Mouse (Mus musculus) ovary, postnatal 36 days (tissue): ENCODE data around the gene Cdk1.
"Not testable (repeated sequence)": the region's sequence is repeated elsewhere in the genome, so short reads cannot be mapped to it uniquely, and the experiment has no call there.

Experiments
- DNase-seq: peaks from one replicate; pipeline ENCODE4 v3.0.0; 2022; ENCODE audit warnings: low spot score, mixed read lengths

Cdk1 gene

GRCm38 (mm10) chr10:69352212-69353085 lies at the start of gene Cdk1:
Gene Cdk1, minus strand, starts transcription at chr10:69352938.
- DNase-seq = peak; percentile 96

GRCm38 (mm10) chr10:69399814-69400385 lies 47.2 kb upstream of the Cdk1 start:
- DNase-seq = no peak

- peak; percentile 47 for DNase-seq
Measured at GRCm38 (mm10) chr10:69398763-69399590, 46.2 kb upstream of the Cdk1 start, which contains the start of gene Ank3. Gene Ank3, plus strand, starts transcription at chr10:69398773.

- no peak for DNase-seq
Measured at GRCm38 (mm10) chr10:69398197-69398762, 45.5 kb upstream of the Cdk1 start.

GRCm38 (mm10) chr10:69389511-69389910 lies 36.8 kb upstream of the Cdk1 start:
- DNase-seq = no peak

- no peak for DNase-seq
Measured at GRCm38 (mm10) chr10:69386767-69387166, 34.0 kb upstream of the Cdk1 start.

- no peak for DNase-seq
Measured at GRCm38 (mm10) chr10:69385136-69385535, 32.4 kb upstream of the Cdk1 start.

- no peak for DNase-seq
Measured at GRCm38 (mm10) chr10:69384640-69385039, 31.9 kb upstream of the Cdk1 start.

- DNase-seq = no peak
Measured at GRCm38 (mm10) chr10:69383186-69383585, 30.4 kb upstream of the Cdk1 start.

GRCm38 (mm10) chr10:69375154-69375553 lies 22.4 kb upstream of the Cdk1 start:
- DNase-seq = no peak

GRCm38 (mm10) chr10:69373796-69374550 lies 21.2 kb upstream of the Cdk1 start:
- DNase-seq = no peak

- DNase-seq = no peak
Measured at GRCm38 (mm10) chr10:69372061-69372460, 19.3 kb upstream of the Cdk1 start.

GRCm38 (mm10) chr10:69371441-69371840 lies 18.7 kb upstream of the Cdk1 start:
- peak; percentile 33 for DNase-seq

GRCm38 (mm10) chr10:69369321-69369720 lies 16.6 kb upstream of the Cdk1 start:
- no peak for DNase-seq

GRCm38 (mm10) chr10:69366877-69367387 lies 14.2 kb upstream of the Cdk1 start:
- no peak for DNase-seq

- DNase-seq = no peak
Measured at GRCm38 (mm10) chr10:69366208-69366607, 13.5 kb upstream of the Cdk1 start.

GRCm38 (mm10) chr10:69359666-69360065 lies 6.9 kb upstream of the Cdk1 start:
- DNase-seq = no peak

GRCm38 (mm10) chr10:69353086-69353479 lies 345 bp upstream of the Cdk1 start:
- not testable (repeated sequence) for DNase-seq

- DNase-seq = no peak
Measured at GRCm38 (mm10) chr10:69351842-69352211, 911 bp downstream of the Cdk1 start.

- DNase-seq = no peak
Measured at GRCm38 (mm10) chr10:69351071-69351841, 1.5 kb downstream of the Cdk1 start.
